Mouse (Mus musculus) A20 (cell line): ENCODE results near the gene Sfxn5.
A peak's percentile ranks its signal among the peaks of the same experiment; 100 is the strongest.

ENCODE experiments used
- DNase-seq: peaks from one replicate; pipeline ENCODE4 v3.0.0-alpha.2; 2011; ENCODE audit warnings: low read depth, low spot score

Sfxn5 gene

DNA sequence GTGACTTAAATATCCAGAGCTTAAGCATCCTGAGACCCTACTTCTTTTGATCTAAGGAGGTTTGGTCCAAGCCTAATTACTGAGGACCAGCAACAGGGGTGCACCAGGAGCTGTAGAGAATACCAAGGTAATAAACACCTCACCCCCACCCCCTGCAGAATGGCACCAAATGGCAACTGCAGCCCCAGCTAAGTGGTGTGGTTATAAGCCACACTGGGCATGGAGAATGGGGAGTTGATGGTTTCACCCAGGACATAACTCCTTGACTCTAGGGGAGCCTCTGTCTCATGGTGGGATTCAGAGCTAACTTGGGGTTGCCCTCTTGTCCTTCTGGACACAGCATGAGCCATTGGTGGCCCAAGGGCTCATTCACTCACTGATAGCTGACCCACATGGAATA lies 1.0 kb upstream of the Sfxn5 start:
- DNase-seq, result no peak

DNA sequence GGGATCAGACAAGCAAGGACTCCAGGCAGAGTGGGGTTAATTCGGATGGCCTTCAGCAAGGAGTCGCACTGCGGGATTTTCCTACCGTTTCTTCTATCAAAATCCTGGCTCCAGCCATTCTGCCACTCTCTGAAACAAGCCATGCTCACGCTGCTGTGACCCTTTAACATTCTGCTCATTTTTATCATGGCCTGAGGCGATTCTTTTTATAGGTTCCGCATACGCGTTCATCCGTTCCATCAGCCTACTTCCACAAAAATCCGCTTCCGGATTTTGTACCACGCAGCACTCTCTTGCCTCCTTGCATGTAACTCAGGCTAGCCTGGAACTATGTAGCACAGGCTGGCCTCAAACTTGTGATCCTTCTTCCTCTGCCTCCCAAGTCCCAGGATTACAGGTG lies 510 bp upstream of the Sfxn5 start:
- no peak for DNase-seq

DNA sequence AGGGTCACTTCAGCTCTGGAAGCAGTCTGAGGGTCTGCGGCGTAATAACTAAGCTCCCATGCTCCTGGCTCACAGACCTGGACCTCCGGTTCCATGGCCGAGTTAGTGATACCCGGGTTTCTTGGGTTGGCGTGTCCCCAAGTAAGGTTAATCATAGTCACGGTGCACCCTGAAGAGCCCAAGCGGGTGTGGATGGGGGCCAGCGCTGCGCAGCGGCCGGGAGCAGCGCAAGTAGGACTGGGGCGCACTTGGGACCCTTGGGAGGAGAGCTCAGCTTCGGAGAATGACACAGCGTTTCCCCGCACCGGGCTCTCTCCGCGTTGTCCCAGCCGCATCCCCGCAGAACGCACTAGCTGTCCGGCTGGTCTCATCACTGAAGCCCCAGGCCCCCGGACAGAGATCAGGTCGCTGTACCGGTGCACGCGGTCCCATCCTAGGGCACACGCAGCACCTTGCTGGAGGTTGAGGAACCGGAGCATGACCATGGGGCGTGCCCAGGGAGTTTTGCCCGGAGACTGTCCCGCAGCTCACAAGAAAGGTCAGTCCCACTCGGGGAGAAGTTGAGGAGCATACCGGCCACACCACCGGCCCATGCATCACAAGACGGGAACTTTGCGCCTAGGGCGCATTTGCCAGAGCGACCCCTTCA lies 747 bp downstream of the Sfxn5 start:
- no peak for DNase-seq

DNA sequence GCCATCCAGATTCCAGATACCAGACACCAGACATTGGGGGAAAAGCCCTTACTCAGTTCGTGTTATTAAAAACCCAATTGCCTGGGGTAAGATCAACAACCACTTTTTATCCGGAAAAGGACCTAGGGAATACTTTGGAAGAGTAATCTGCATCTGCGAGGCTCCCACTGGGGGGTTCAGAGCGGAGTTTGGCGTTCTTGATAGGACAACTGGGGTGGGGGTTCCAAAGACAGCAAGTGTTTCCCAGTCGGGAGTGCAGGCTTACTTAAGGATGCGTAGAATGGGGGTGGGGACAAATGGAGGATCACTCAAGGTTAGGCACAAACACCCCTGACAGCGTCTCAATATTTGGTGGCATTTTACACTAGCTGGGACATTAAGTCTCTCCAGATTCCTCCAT lies 1.5 kb downstream of the Sfxn5 start:
- DNase-seq, result no peak

DNA sequence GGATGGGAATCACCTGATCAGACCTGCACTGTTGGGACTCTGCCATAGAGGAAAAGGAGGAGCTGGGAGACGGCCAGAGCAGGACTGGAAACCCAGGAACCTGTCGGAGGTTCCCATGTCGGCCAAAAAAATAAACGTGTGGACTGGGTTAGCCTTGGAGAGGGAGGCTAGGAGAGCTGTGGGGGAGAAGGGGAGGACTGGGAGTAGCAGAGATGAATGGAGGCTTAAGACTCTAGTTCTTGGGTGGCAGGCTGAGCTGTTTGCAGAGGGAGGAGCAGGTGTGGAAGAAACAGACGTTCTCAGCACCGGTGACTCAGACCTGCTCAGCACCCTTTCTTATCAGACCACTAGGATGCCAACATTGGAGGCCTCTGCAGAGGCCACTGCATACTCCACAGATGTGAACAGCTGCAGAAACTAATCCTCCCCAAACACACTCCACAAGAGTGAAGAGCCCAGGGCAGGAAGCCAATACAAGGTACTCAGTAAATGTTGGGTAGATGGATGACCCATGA lies 1.9 kb downstream of the Sfxn5 start:
- no peak for DNase-seq

DNA sequence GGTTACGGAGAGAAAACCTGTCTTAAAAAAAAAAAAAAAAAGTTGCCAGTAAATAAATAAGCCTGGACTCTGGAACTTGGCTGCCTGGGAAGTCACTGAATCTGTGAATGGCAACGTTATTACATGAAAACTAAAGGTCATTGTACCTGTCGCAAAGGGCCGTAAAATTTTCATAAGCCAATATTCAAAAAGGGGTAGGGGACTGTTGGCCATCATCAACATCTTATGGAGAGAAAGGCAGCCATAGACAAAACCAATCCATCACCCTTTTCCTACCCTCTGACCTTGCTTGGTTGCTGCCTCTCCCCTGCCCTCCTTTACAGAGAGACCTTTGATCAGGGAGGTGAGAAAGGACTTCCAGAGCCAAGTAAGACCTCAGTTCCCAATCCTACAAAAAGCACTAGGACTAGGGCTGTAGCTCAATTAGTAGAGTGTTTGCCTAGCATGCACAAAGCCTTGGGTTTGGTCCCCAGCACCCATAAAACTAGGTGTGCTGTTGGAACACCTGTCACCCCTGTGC lies 3.5 kb downstream of the Sfxn5 start:
- no peak for DNase-seq

DNA sequence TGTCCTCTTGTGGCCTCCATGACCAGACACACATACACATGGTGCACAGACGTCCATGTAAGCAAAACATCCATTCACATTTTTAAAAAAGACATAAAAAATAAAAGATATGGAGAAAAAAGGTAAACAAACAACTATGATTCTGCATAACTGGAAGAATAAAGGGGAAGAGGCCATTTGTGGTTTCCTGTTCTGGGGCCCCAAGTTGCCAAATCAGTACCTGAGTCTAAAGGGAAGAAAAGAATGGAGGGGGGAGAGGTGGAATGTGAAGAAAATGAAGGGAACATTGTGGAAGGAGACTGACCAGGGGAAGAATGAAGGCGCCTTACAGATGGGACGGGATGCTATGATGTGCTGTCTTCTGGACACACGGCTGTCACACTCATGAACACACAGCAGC lies 6.7 kb downstream of the Sfxn5 start:
- no peak for DNase-seq

DNA sequence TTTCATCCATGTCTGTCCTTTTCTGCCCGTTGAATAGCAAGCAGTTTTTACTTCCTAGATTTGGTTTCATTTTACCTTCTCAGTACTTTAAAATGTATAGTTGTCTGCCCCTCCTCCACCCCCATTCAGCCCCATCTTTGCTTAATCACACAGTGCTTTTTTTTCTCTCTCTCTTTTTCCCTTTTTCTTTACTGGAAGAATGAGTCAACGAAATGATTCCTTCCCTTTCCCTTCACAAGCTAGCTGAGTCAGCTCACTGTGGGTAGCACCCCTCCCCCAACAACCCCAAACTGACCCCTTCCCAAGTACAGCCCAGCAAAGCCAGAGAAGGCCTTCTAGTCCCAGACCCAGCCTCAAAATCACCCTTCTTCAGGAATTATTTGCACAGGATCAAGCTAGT lies 8.1 kb downstream of the Sfxn5 start:
- DNase-seq, result peak; percentile 60

DNA sequence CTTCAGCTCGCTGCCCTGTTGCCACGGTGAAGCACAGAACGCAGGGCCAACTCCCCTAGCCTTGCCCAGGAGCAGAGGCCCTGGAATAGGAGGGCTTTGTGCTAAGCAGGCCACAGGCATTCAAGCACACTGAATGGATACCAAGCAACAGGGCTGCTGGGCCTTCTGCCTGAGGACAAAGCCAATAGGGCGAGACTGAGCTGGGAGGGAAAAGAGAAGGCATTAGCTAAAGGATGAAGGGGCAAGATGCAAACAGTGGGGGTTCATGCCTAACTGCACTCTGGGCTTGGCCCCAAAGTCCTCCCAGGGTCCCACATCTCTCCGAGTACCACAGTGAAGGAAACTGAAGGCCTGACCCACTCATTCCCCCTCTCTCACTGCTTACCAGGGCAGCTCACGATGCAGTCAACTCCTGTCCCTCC lies 12.8 kb downstream of the Sfxn5 start:
- no peak for DNase-seq

DNA sequence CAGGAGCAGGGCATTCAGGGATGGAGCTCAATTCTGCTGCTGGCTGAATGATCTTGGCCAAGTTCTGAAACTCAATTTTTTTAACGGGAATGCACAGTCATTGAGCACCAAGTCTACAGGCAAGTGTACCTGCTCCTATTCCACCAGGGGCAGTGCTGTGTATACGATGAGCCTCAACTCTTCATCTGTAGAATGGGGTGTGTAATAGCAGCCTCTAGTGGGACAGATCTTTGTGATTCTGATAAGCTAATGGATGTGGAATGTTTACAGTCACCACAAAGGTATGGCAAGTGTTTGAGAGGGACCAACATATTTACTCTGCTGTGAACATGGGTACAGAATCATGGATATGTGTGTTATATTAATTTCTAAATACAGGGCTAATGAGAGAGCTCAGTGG lies 17.0 kb downstream of the Sfxn5 start:
- no peak for DNase-seq

DNA sequence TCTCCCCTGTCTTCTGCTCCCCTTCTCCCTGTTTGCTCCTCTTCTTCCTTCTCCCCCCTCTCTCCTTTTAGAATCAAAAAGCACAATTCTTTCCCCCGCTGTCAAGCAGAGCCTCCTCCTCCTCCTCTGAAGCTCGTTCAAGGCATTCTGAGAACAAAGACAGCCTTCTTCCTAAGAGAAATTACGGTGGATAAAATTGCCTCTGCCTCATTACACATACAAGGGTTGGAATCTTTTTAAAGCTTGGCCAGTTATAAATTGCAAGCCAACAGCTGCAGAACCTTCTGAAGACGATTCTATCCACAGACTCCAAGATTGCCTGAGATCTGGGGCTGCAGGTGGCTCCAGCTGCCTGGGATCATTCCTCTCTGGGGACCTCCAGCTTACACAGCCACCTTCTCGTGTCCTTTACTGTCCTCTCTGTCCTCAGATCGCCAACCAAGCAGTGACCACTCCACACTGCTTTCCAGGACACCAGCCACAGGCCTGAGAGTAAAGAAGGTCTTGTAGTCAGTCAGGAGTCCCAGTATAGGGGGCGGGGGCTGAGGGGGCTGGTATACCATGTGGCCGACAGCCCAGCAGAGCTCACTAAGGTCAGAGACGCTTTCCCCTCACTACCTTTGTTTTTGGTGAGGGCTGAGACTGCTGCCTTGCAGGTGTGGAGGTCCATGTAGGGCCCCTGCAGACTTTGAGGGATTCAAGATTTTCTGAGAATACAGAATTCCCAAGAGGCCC lies 19.0 kb downstream of the Sfxn5 start:
- no peak for DNase-seq

DNA sequence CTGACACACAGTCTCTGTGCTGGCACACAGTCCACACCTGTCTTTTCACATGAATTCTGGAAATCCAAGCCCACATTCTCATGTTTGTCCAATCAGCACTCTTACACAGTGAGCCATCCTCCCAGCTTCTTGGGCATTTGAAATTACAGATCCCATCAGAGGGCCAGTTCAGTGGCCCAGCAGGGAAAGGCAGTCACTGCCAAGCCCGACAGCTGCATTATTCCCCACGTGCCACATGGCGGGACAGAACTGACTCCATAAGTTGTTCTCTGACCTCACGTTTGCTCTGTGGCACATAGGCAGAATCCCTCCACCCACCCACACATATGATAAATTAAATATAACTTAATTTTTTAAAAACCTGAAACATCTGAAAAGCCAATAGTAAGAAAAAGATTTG lies 25.3 kb downstream of the Sfxn5 start:
- no peak for DNase-seq

DNA sequence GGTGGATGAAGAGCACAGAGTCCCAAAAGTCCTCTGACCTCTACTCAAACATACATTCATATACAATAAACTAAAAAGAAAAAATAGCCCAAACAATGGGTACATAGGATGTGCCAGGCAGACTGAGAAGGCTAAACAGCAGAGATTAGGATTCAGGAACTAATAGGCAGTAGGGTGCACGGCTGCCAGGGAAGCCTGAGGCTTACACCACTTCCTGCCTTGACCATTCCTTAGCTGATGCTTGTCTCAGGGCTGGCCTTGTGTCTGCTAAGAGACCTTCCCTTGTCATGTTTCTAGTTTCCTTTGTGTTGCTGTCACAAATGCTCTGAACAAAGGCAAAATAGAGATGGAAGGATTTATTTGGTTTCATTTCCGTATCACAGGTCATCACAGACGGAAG lies 26.8 kb downstream of the Sfxn5 start:
- DNase-seq, result no peak

DNA sequence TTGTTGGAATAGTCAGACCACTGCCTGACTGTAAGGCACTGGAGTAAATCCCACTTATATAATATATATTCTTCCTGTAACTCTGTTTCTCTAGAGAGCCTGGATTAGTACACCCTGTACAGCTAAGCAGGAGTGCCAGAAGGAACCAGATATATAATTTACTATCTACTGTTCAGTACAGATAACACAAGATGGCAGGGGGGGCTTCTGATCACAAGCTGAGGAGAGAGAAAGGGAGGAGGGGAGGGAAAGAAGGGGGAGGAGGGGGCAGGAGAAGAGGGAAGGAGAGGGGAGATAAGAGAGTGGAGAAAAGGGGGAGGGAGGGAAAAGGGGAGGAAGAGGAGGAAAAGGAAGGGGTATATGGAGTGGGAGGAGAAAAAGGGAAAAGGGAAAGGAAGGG lies 27.4 kb downstream of the Sfxn5 start:
- no peak for DNase-seq

DNA sequence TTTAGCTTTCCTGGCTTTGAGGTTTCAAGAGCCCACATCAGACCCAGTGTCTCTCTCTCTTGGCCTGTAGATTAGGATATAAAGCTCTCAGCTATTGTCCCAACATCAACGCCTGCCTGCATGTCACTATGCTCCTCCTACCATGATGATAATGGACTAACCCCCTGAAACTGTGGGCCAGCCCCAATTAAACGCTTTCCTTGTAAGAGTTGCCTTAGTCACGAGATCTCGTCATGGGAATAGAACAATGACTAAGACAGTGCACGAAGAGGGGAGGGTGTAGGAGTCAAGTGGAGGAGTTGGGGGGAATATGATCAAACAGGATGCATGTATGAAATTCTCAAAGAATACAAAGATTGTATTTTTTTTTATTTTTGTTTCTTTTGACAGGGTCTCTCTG lies 28.3 kb downstream of the Sfxn5 start:
- no peak for DNase-seq

DNA sequence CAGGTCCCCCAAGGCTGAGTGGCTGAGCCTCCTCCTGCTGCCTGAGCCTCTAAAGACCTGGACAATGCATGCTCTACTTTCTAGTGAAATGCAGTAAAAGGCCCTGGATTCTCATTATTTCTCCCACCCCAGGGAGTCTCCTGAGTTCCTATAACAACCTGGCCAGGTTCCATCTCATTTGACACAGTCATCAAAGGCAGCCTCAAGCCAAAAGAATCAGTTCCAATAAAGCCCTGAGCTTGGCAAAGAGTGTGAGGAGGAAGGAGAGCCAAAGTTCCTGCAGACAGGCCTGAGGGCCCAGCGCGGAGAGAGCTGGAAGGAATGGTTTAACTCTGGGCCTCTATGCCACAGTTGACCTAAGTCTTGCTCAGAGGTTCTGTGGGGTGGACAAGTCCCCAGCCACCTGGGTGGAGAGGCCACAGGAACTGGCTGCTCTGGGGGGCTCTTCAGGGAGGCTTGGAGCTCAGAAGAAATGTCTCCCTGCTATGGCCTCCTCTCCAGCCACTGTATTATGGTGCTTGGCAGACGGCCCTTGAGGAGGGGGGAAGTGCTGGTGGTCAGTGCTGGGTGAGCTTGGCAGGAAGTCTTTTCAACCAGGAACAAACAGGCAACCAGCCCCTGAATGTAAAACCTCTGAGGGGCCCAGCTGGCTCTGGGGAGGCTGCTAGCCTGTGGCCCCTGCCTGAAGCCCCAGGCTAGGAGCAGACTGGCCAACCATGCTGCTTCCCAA lies 30.7 kb downstream of the Sfxn5 start:
- no peak for DNase-seq

DNA sequence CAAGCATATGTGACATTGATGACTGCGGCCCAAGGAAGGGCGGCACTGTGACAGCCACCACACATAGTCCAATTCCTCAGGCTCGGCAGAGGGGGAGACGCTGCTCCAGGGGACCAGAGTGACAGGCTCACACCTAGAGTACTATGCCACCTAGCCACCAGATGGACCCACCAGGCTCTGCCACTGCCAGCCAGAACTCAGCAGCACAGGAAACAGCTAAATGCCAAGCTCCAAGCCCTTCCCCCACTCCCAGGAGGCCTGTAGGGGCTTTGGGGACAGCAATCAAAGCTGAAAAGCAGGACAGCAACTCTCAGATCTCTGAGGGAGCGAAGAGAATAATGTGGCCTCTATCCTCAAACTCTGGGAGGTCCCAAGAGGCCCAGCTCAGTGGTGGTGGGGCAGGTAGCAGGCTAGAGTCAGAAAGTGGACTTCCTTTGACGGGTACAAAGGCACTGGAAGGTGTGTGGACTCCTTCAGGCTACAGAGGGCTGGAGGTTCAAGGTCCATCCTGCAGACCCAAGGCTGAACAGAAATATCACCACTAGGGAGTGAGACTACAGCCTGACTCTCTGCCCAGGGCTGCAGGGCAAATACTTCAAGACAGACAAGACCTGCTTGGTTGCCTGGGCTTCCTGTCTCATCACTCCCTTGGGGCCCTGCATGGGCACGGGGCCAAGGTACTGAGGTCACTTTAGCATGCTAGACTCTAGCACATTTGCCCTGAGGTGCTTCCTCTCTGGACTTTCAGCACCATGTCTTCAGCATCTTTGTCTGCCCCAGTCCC lies 37.6 kb downstream of the Sfxn5 start:
- peak; percentile 88 for DNase-seq

DNA sequence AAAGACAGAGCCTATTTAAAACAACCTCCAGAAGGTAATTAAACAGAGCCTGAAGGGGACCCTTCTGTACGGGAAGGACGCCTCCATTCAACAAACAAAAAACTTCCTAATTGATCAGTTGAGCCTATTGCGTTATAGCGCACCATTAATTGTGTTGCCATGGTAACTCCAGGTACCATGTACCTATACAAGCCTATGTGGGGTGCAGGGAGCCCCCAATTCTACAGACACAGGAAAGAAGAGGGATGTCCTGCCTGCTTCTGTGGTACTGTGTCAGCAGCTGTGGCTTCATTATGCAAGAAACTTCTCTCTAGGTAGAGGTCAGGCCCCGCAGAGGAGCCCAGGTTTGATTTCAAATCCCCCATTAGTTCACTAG lies 39.2 kb downstream of the Sfxn5 start:
- DNase-seq, result no peak

DNA sequence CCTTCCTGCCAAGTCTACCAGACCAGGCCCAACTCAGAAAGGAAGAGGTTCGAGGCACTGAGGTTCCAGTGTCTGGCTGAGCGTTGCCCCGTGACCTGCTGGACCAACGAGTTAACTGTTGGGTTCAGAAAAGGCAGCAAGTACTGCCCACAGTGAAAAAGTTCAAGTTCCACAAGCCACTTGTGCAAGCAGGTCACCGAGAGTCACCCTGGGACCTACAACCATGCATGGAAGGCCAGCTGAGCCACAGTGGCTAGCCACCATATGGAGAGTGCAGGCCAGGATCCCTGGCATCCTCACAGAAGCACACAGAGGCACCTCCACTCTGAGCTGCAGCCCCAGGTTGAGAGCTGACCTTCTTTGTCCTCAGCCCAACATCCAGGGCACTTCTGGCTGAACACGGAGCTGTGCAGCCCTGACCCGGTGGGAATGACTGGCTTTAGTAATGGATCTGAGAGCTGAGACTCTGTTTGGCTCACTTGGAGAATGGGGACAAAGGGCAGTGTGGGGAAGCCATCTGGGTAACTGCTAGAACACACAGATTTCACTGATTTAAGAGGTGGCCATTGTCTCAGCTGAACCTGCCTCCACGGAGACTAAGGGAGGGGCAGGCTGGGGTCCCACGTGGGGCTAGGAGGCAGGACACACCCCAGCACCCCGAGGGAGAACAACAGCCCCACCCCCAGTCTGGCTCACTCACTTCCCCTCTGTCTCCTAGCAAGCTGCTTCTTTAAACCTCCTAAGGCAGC lies 39.8 kb downstream of the Sfxn5 start:
- peak; percentile 53 for DNase-seq

DNA sequence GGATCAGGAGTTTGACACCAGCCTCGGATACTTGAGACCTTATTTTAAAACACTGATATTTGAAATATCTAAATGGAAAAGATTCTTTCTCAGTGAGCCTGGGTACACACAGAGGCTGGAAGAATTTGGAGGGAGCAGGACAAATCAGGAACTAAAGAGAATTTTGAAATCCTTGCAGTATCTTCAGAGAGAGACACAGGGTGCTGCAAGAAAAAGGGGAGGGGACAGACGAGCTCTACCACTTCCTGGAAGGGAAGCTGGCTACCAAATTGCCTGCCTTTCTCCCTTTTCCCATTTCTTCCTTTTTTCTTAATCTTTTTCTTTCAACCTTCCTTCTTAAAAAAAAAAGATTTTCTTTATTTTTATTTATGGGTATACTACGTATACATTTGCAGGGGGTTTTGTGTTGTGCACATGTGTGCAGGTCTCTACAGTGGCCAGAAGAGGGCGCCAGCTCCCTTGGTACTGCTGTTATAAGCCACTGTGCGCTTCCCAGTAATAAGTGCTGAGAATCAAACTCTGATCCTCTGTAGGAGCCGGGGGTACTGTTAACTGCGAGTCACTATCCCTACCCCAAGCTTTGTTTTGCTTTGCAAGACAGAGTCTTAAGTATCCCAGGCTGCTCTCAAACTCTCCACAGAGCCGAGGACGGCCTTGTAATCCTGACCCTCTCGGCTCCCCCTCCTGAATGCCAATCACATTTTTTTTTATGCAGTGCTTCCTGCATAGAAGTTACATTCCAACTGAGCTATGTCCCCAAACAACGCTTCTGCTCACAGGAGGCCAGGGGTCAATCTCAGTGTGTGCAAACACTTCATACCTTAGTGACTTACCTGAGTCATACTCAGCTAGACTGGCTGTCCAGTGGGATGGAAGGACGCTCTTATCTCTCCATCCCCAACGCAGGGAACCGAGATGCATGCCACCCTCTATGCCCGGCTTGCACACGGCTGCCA lies 42.1 kb downstream of the Sfxn5 start:
- no peak for DNase-seq
